In genomic region chr16:95225285-95225684, GRCm38 (mm10) we compare ENCODE assay signal across 18 mouse cellular contexts. TPM values are rescaled to one million over a fixed set of nuclear protein-coding genes. Genes with fewer than 3 reads are reported as not detected.
DNase-seq lines count a peak whose midpoint lies in the region; ATAC-seq and TF ChIP-seq lines count a peak whose summit lies in the region.
"Had no signal": no experiment of that assay in that cellular context is flagged by ENCODE, and none has a peak within 500 bp of the region (broad histone marks: within the 10 kb centered on the region; RNA-seq: fewer than 3 reads in every experiment).

No protein-coding gene starts in this region.

- WGBS in forebrain, postnatal 0 days = 56% methylated on average over 7 of the region's 7 CpGs
- WGBS in forebrain, embryonic 12.5 days = 83% methylated on average over 7 of the region's 7 CpGs

- H3K4me3 ChIP-seq in forebrain, postnatal 0 days (ENCODE audit: low read depth, low read length) = no peak overlapping the region
- H3K4me3 ChIP-seq in forebrain, embryonic 12.5 days (replicated peaks) = no peak overlapping the region
- no peak overlapping the region for H3K4me3 ChIP-seq in left cerebral cortex, adult 2 months
- H3K4me3 ChIP-seq: embryonic facial prominence, embryonic 13.5 days had no signal

- peak; percentile 35 for DNase-seq in forebrain, postnatal 0 days
- no peak for DNase-seq in left cerebral cortex, adult 2 months (ENCODE audit: extremely low spot score in 1 of 2, low spot score in 2 of 2)
- DNase-seq in left cerebral cortex, adult 8-10 months (ENCODE audit: low spot score in 2 of 2) = no peak
- peak; percentile 57 for DNase-seq in telencephalon, adult 2 months (ENCODE audit: low read depth, low spot score)
- DNase-seq in heart, postnatal 14 days = no peak
- DNase-seq: adrenal gland, adult 2 months; adrenal gland, postnatal 10 days; adrenal gland, postnatal 25 days; cerebellum, adult 11-12 months; cerebellum, adult 2 months; cerebellum, adult 9-10 months; cerebellum, postnatal 10 days; cerebellum, postnatal 25 days had no signal

- no peak overlapping the region for H3K4me2 ChIP-seq in forebrain, postnatal 0 days (ENCODE audit: low read depth)
- H3K4me2 ChIP-seq in forebrain, embryonic 12.5 days = no peak overlapping the region
- H3K4me2 ChIP-seq: embryonic facial prominence, embryonic 13.5 days had no signal

- no peaks in the 10 kb centered on the region for H3K27me3 ChIP-seq in forebrain, postnatal 0 days (ENCODE audit: insufficient read depth, low read length)
- peaks cover 3% of the 10 kb centered on the region; the same call in 1 of the 2 replicates for H3K27me3 ChIP-seq in forebrain, embryonic 12.5 days
- H3K27me3 ChIP-seq: embryonic facial prominence, embryonic 13.5 days had no signal

- H3K9ac ChIP-seq in forebrain, postnatal 0 days = no peak overlapping the region
- no peak overlapping the region for H3K9ac ChIP-seq in forebrain, embryonic 12.5 days
- H3K9ac ChIP-seq: embryonic facial prominence, embryonic 13.5 days had no signal

- no peaks in the 10 kb centered on the region for H3K4me1 ChIP-seq in forebrain, postnatal 0 days (ENCODE audit: insufficient read depth)
- H3K4me1 ChIP-seq in forebrain, embryonic 12.5 days = no peaks in the 10 kb centered on the region

- no peaks in the 10 kb centered on the region for H3K9me3 ChIP-seq in forebrain, postnatal 0 days (ENCODE audit: low read length)
- H3K9me3 ChIP-seq in forebrain, embryonic 12.5 days = no peaks in the 10 kb centered on the region
- H3K9me3 ChIP-seq: embryonic facial prominence, embryonic 13.5 days had no signal

- H3K27ac ChIP-seq in forebrain, postnatal 0 days (ENCODE audit: low read depth, low read length) = peak overlapping the region; percentile 40; the same call in 1 of the 2 replicates
- H3K27ac ChIP-seq in forebrain, embryonic 12.5 days = no peak overlapping the region
- peak overlapping the region; percentile 55; the same call in 1 of the 2 replicates for H3K27ac ChIP-seq in left cerebral cortex, adult 2 months
- H3K27ac ChIP-seq: embryonic facial prominence, embryonic 13.5 days had no signal

- ATAC-seq in forebrain, postnatal 0 days = peak; percentile 43; the same call in 1 of the 2 replicates
- no peak for ATAC-seq in forebrain, embryonic 12.5 days (ENCODE audit: low FRiP score)
- ATAC-seq: forebrain, embryonic 14.5 days; forebrain, embryonic 16.5 days had no signal

- no peak for TF ChIP-seq CTCF in forebrain, postnatal 0 days (IDR thresholded peaks at IDR 0.05; ENCODE audit: low read depth)
- no peak for TF ChIP-seq CTCF in left cerebral cortex, adult 2 months (IDR thresholded peaks at IDR 0.05)

- H3K36me3 ChIP-seq in forebrain, postnatal 0 days (ENCODE audit: insufficient read depth) = no peaks in the 10 kb centered on the region
- no peaks in the 10 kb centered on the region for H3K36me3 ChIP-seq in forebrain, embryonic 12.5 days (replicated peaks)
- H3K36me3 ChIP-seq: embryonic facial prominence, embryonic 13.5 days had no signal

- intact Hi-C loops in left cerebral cortex, adult 2 months (cut with DNase I) = no loop called here
- intact Hi-C loops in heart, postnatal 14 days (cut with DNase I) = no loop called here

RNA-seq across cellular contexts. Expression of gene Kcnj15, which starts 32.1 kb away (rescaled TPM):
- total RNA-seq in forebrain, postnatal 0 days (2014; rRNA removed) = 0.08 and 0.19 TPM in 2 replicates
- 0.06 TPM in 1 of 2 replicates, not detected in the other for polyA plus RNA-seq in forebrain, postnatal 0 days (2015; fragmentation: Nextera tagmentation; extraction: Ambion mirVana)
- 0.14 and 0.24 TPM in 2 replicates for polyA plus RNA-seq in forebrain, embryonic 12.5 days (2016; fragmentation: Nextera tagmentation; extraction: Ambion mirVana)
- not detected for total RNA-seq in left cerebral cortex, adult 2 months (2021)
- 1 to 10 TPM in 3 of 4 experiments, under 1 TPM in 1; 0.06 to 3.3 (median 1.5) TPM for total RNA-seq in left cerebral cortex, adult 8-10 months (2022)
- 1 to 10 TPM; 1.6 to 2.2 TPM for total RNA-seq in heart, postnatal 14 days (2021)
- total RNA-seq: MEL had no signal
- polyA plus RNA-seq: cerebellum, adult 2 months; forebrain, embryonic 16.5 days had no signal

Comparison
In these comparisons a context has a peak if more than half of its experiments do, and no peak if none do; other contexts are left out.
1. DNase-seq: peak in forebrain, postnatal 0 days (single experiment) and telencephalon, adult 2 months (single experiment); none in left cerebral cortex, adult 2 months (0 of 2), left cerebral cortex, adult 8-10 months (0 of 2) and heart, postnatal 14 days (0 of 2).